Mouse (Mus musculus) adrenal gland, postnatal 10 days (tissue): ENCODE measurements at regions not wholly inside any gene's neighbourhood (a gene's known extent, or its start where the extent isn't known, plus 50 kb on each side); places are given as distances from the start of the nearest gene placed in this dataset.
"Not testable (repeated sequence)": the region's sequence is repeated elsewhere in the genome, so short reads cannot be mapped to it uniquely, and the experiment has no call there.

Source experiments
- DNase-seq: peaks from one replicate; pipeline ENCODE4 v3.0.0; 2021; ENCODE audit warnings: mixed read lengths

GRCm38 (mm10) chr12:5956141-5956540, 580.7 kb upstream of the Klhl29 start:
- peak; percentile 19 for DNase-seq

GRCm38 (mm10) chr12:5955564-5955963, 580.1 kb upstream of the Klhl29 start:
- no peak for DNase-seq

- DNase-seq: no peak
Observed at GRCm38 (mm10) chr12:5943346-5943925, 568.0 kb upstream of the Klhl29 start.

- DNase-seq: no peak
Observed at GRCm38 (mm10) chr12:5921262-5921661, 545.8 kb upstream of the Klhl29 start.

GRCm38 (mm10) chr12:5918030-5918429, 542.5 kb upstream of the Klhl29 start:
- DNase-seq: no peak

GRCm38 (mm10) chr12:5906251-5906650, 530.8 kb upstream of the Klhl29 start:
- peak; percentile 22 for DNase-seq

GRCm38 (mm10) chr12:5891786-5892185, 516.3 kb upstream of the Klhl29 start:
- DNase-seq: not testable (repeated sequence)

GRCm38 (mm10) chr12:5866701-5867100, 491.2 kb upstream of the Klhl29 start:
- no peak for DNase-seq

GRCm38 (mm10) chr12:5859795-5860194, 484.3 kb upstream of the Klhl29 start:
- DNase-seq: no peak

GRCm38 (mm10) chr12:5856421-5856820, 480.9 kb upstream of the Klhl29 start:
- DNase-seq: no peak

- DNase-seq: no peak
Observed at GRCm38 (mm10) chr12:5810427-5810826, 434.9 kb upstream of the Klhl29 start.

GRCm38 (mm10) chr12:5810009-5810408, 434.5 kb upstream of the Klhl29 start:
- no peak for DNase-seq

GRCm38 (mm10) chr12:5807996-5808886, 432.8 kb upstream of the Klhl29 start:
- DNase-seq: no peak

- DNase-seq: no peak
Observed at GRCm38 (mm10) chr12:5805731-5806130, 430.2 kb upstream of the Klhl29 start.

- peak; percentile 76 for DNase-seq
Observed at GRCm38 (mm10) chr12:5793051-5793450, 417.6 kb upstream of the Klhl29 start.

GRCm38 (mm10) chr12:5787074-5787813, 411.8 kb upstream of the Klhl29 start:
- no peak for DNase-seq

- DNase-seq: no peak
Observed at GRCm38 (mm10) chr12:5781276-5781675, 405.8 kb upstream of the Klhl29 start.

- DNase-seq: no peak
Observed at GRCm38 (mm10) chr12:5777556-5777955, 402.1 kb upstream of the Klhl29 start.

- DNase-seq: no peak
Observed at GRCm38 (mm10) chr12:5771399-5771978, 396.0 kb upstream of the Klhl29 start.

- DNase-seq: no peak
Observed at GRCm38 (mm10) chr12:5770531-5770930, 395.0 kb upstream of the Klhl29 start.

- no peak for DNase-seq
Observed at GRCm38 (mm10) chr12:5764445-5765170, 389.1 kb upstream of the Klhl29 start.

- DNase-seq: no peak
Observed at GRCm38 (mm10) chr12:5764026-5764425, 388.5 kb upstream of the Klhl29 start.
